ENCODE assay signal across 11 mouse cellular contexts in genomic region chr13:73261036-73261730, GRCm38 (mm10). TPM values are rescaled to one million over a fixed set of nuclear protein-coding genes. Genes with fewer than 3 reads are reported as not detected.
A peak's percentile ranks its signal among the peaks of the same experiment; 100 is the strongest.
DNase-seq lines count a peak whose midpoint lies in the region; ATAC-seq lines count a peak whose summit lies in the region.
"Had no signal": no experiment of that assay in that cellular context is flagged by ENCODE, and none has a peak within 500 bp of the region (broad histone marks: within the 10 kb centered on the region; RNA-seq: fewer than 3 reads in every experiment).

No protein-coding gene starts in this region.

- H3K4me1 ChIP-seq in heart, embryonic 15.5 days (replicated peaks), result peaks cover 43% of the 10 kb centered on the region
- peaks cover 18% of the 10 kb centered on the region for H3K4me1 ChIP-seq in embryonic facial prominence, embryonic 12.5 days
- H3K4me1 ChIP-seq in hindbrain, embryonic 14.5 days (replicated peaks; ENCODE audit: control insufficient read depth, insufficient read depth, low read length), result peaks cover 25% of the 10 kb centered on the region
- H3K4me1 ChIP-seq in midbrain, embryonic 15.5 days, result peaks cover 40% of the 10 kb centered on the region

- H3K4me3 ChIP-seq in heart, embryonic 15.5 days, result peak overlapping the region; percentile 60
- peak overlapping the region; percentile 45 for H3K4me3 ChIP-seq in embryonic facial prominence, embryonic 12.5 days
- H3K4me3 ChIP-seq in hindbrain, embryonic 14.5 days (replicated peaks; ENCODE audit: low read length), result peak overlapping the region; percentile 43
- H3K4me3 ChIP-seq in midbrain, embryonic 15.5 days, result peak overlapping the region; percentile 44
- H3K4me3 ChIP-seq: myocyte had no signal

- H3K27ac ChIP-seq in heart, embryonic 15.5 days, result peak overlapping the region; percentile 89
- no peak overlapping the region for H3K27ac ChIP-seq in embryonic facial prominence, embryonic 12.5 days
- peak overlapping the region; percentile 34; the same call in 1 of the 2 replicates for H3K27ac ChIP-seq in hindbrain, embryonic 14.5 days
- no peak overlapping the region for H3K27ac ChIP-seq in midbrain, embryonic 15.5 days

- WGBS in heart, embryonic 15.5 days, result 5% methylated on average over 25 of the region's 25 CpGs
- WGBS in embryonic facial prominence, embryonic 12.5 days, result 6% methylated on average over 24 of the region's 25 CpGs
- WGBS in hindbrain, embryonic 14.5 days, result 5% methylated on average over 25 of the region's 25 CpGs
- WGBS in midbrain, embryonic 15.5 days, result 6% methylated on average over 20 of the region's 25 CpGs

- no peak for ATAC-seq in heart, embryonic 15.5 days (replicated peaks; ENCODE audit: insufficient number of reproducible peaks, insufficient read depth, low FRiP score, low read depth)
- no peak for ATAC-seq in embryonic facial prominence, embryonic 12.5 days (ENCODE audit: insufficient number of reproducible peaks, insufficient read depth, low FRiP score, low TSS enrichment)
- no peak for ATAC-seq in hindbrain, embryonic 14.5 days (ENCODE audit: low FRiP score)
- no peak for ATAC-seq in midbrain, embryonic 15.5 days (replicated peaks)

- H3K9me3 ChIP-seq in heart, embryonic 15.5 days (replicated peaks), result no peaks in the 10 kb centered on the region
- no peaks in the 10 kb centered on the region for H3K9me3 ChIP-seq in embryonic facial prominence, embryonic 12.5 days
- no peaks in the 10 kb centered on the region for H3K9me3 ChIP-seq in hindbrain, embryonic 14.5 days (ENCODE audit: control insufficient read depth, low read length)
- H3K9me3 ChIP-seq in midbrain, embryonic 15.5 days, result no peaks in the 10 kb centered on the region

- H3K36me3 ChIP-seq in heart, embryonic 15.5 days, result no peaks in the 10 kb centered on the region
- no peaks in the 10 kb centered on the region for H3K36me3 ChIP-seq in embryonic facial prominence, embryonic 12.5 days
- H3K36me3 ChIP-seq in hindbrain, embryonic 14.5 days (replicated peaks; ENCODE audit: control insufficient read depth, insufficient read depth), result no peaks in the 10 kb centered on the region
- H3K36me3 ChIP-seq in midbrain, embryonic 15.5 days (replicated peaks), result no peaks in the 10 kb centered on the region

- no peak for DNase-seq in heart, adult 11 months
- DNase-seq in hindbrain, embryonic 14.5 days (ENCODE audit: low spot score), result no peak
- DNase-seq in thymus, postnatal 4 days, result no peak
- no peak for DNase-seq in right cerebral cortex, adult 18-20 months
- DNase-seq in cerebellum, adult 9-10 months, result no peak
- DNase-seq: adrenal gland, postnatal 25 days; cerebellum, postnatal 36 days had no signal

- peak overlapping the region; percentile 72 for H3K9ac ChIP-seq in heart, embryonic 15.5 days
- no peak overlapping the region for H3K9ac ChIP-seq in embryonic facial prominence, embryonic 12.5 days
- H3K9ac ChIP-seq in hindbrain, embryonic 14.5 days, result peak overlapping the region; percentile 41; the same call in 1 of the 2 replicates
- no peak overlapping the region for H3K9ac ChIP-seq in midbrain, embryonic 15.5 days

- peaks cover 90% of the 10 kb centered on the region for H3K27me3 ChIP-seq in heart, embryonic 15.5 days
- peaks cover 100% of the 10 kb centered on the region for H3K27me3 ChIP-seq in embryonic facial prominence, embryonic 12.5 days
- peaks cover 96% of the 10 kb centered on the region for H3K27me3 ChIP-seq in hindbrain, embryonic 14.5 days (ENCODE audit: control insufficient read depth, insufficient read depth, low read length)
- peaks cover 86% of the 10 kb centered on the region for H3K27me3 ChIP-seq in midbrain, embryonic 15.5 days (replicated peaks)

- H3K4me2 ChIP-seq in heart, embryonic 15.5 days, result peak overlapping the region; percentile 72
- H3K4me2 ChIP-seq in embryonic facial prominence, embryonic 12.5 days (replicated peaks), result peak overlapping the region; percentile 93
- peak overlapping the region; percentile 81 for H3K4me2 ChIP-seq in hindbrain, embryonic 14.5 days (replicated peaks)
- H3K4me2 ChIP-seq in midbrain, embryonic 15.5 days, result peak overlapping the region; percentile 86

RNA-seq across cellular contexts. Expression of gene Irx4, which starts 0.9 kb away (rescaled TPM):
- 40.3 and 44.3 TPM in 2 replicates for polyA plus RNA-seq in heart, embryonic 15.5 days (2015; fragmentation: Nextera tagmentation; extraction: Ambion mirVana)
- 4.8 and 5.8 TPM in 2 replicates for polyA plus RNA-seq in embryonic facial prominence, embryonic 12.5 days (2016; fragmentation: Nextera tagmentation; extraction: Ambion mirVana)
- polyA plus RNA-seq in hindbrain, embryonic 14.5 days (2014; fragmentation: Nextera tagmentation; extraction: Ambion mirVana), result 3.9 and 4.2 TPM in 2 replicates
- 0.96 and 1.7 TPM in 2 replicates for polyA plus RNA-seq in midbrain, embryonic 15.5 days (2015; fragmentation: Nextera tagmentation; extraction: Ambion mirVana)
- polyA plus RNA-seq: myocyte had no signal

Comparison
In these comparisons a context has a peak if more than half of its experiments do, and no peak if none do; other contexts are left out.
1. H3K27ac ChIP-seq: peak in heart, embryonic 15.5 days (single experiment) and hindbrain, embryonic 14.5 days (single experiment); none in embryonic facial prominence, embryonic 12.5 days (single experiment) and midbrain, embryonic 15.5 days (single experiment).
2. H3K9ac ChIP-seq: peak in heart, embryonic 15.5 days (single experiment) and hindbrain, embryonic 14.5 days (single experiment); none in embryonic facial prominence, embryonic 12.5 days (single experiment) and midbrain, embryonic 15.5 days (single experiment).
3. Peak in every context shown above with its lines, with median percentiles within 50 percentile points of each other: H3K4me2 ChIP-seq and H3K4me3 ChIP-seq.